Mouse (Mus musculus): ENCODE measurements around the gene Hoxb6.

GRCm38 (mm10) chr11:96333241-96334001 is 41.1 kb downstream of the Hoxb6 start:
- TF ChIP-seq POLR2A (IDR thresholded peaks at IDR 0.05; ENCODE audit: extremely low read depth, insufficient read depth, low read length) (no peak), CTCF (IDR thresholded peaks at IDR 0.05; ENCODE audit: extremely low read depth, insufficient read depth, low read length) (no peak)

All from cortical plate, adult 2 months (tissue).